17 mouse cellular contexts compared by ENCODE assay signal in the genomic region with DNA sequence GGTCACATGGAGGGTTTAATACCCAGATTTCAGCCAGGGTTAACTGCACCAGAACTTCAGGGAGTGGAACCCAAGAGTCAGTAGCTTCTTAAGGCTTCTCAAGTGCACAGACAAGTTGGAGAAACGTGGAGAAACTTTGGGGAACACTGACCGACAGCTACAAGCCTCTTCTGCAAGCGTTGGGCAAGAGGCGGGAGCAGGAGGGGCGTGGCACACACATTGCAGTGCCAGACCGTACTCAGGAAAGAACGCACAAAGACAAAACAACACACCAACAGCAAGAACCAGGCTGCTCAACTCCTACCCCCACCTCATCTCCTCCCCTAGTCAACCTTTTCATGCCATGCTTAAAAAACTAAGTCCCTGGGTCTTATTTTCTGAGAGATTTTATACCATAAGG.
"Had no signal": no experiment of that assay in that cellular context is flagged by ENCODE, and none has a peak within 500 bp of the region (broad histone marks: within the 10 kb centered on the region; RNA-seq: fewer than 3 reads in every experiment).

No protein-coding gene starts in this region.

- H3K4me1 ChIP-seq: limb, embryonic 13.5 days; liver, embryonic 15.5 days; midbrain, embryonic 10.5 days had no signal

- H3K27ac ChIP-seq: kidney, postnatal 0 days; layer of hippocampus, adult 2 months; limb, embryonic 13.5 days; liver, embryonic 12.5 days; liver, embryonic 15.5 days; midbrain, embryonic 10.5 days had no signal

- H3K9ac ChIP-seq: limb, embryonic 13.5 days; liver, embryonic 12.5 days; liver, embryonic 15.5 days; lung, embryonic 14.5 days had no signal

- H3K36me3 ChIP-seq: liver, embryonic 15.5 days had no signal

- H3K4me2 ChIP-seq: limb, embryonic 13.5 days; liver, embryonic 12.5 days; liver, embryonic 15.5 days; lung, embryonic 14.5 days had no signal

- H3K27me3 ChIP-seq: limb, embryonic 13.5 days; liver, embryonic 12.5 days; liver, embryonic 15.5 days; megakaryocyte, embryonic 14.5 days had no signal

- H3K9me3 ChIP-seq: limb, embryonic 13.5 days; liver, embryonic 12.5 days; liver, embryonic 15.5 days; megakaryocyte, embryonic 14.5 days; midbrain, embryonic 10.5 days had no signal

- H3K4me3 ChIP-seq: layer of hippocampus, adult 2 months; limb, embryonic 13.5 days; liver, embryonic 12.5 days; liver, embryonic 15.5 days; megakaryocyte, embryonic 14.5 days; midbrain, embryonic 10.5 days had no signal

- ATAC-seq: intestine, postnatal 0 days; liver, embryonic 12.5 days had no signal

- DNase-seq: kidney, adult 2 months; kidney, postnatal 25 days; layer of hippocampus, adult 9-11 months; liver; lung, embryonic 14.5 days; midbrain, embryonic 14.5 days; thymus, adult 2 months; thymus, postnatal 14 days; thymus, postnatal 4 days had no signal
